Mouse (Mus musculus): Measurements from ENCODE around the gene 3110082I17Rik. TPM values are rescaled to one million over a fixed set of nuclear protein-coding genes. Genes with fewer than 3 reads are reported as not detected.

Gene 3110082I17Rik
- total RNA-seq, 2 experiments from 2014 or later, result 5.0 to 5.3 TPM

DNA sequence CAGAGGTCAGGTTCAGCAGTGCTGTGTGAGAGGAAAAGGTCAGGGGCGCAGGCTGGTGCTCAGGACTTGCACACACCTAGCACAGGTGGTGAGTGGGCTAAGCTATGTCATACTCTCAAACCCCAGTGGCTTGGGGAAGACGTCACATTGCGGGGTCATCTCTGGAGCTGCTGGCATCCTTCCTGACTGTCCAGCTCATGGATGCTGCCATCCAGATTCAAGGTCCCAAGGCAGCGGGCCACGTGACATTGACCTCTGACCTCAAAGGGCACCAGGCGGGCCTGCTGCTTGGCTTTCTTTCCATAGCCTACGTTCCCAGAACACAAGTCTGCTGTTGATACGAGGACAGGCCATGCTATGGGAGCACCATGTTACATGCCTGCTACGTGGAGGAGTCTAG is 33.3 kb downstream of the 3110082I17Rik start:
- DNase-seq (ENCODE audit: low spot score), result no peak
- intact Hi-C loops (cut with DNase I), result no loop called here

DNA sequence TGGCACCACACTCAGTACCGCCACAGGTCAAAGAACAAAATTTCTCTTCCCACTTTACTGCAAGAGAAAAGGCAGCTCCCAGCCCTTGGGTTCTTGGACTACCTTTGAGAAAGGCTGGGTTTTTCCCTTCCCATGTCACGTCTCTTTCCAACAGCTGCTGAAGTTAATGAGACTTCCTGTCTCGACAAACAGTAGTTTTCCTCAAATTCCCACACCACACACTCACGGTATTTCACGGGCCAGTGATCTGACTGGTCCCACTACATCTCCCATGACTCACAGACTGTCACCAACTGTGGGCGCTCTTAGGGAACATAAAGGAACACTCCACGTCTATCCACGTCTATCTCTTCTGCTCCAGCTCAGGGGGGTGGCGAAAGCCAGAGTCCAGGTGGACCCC is 35.1 kb downstream of the 3110082I17Rik start:
- intact Hi-C loops (cut with DNase I), result no loop called here
- no peak for DNase-seq (ENCODE audit: low spot score)

DNA sequence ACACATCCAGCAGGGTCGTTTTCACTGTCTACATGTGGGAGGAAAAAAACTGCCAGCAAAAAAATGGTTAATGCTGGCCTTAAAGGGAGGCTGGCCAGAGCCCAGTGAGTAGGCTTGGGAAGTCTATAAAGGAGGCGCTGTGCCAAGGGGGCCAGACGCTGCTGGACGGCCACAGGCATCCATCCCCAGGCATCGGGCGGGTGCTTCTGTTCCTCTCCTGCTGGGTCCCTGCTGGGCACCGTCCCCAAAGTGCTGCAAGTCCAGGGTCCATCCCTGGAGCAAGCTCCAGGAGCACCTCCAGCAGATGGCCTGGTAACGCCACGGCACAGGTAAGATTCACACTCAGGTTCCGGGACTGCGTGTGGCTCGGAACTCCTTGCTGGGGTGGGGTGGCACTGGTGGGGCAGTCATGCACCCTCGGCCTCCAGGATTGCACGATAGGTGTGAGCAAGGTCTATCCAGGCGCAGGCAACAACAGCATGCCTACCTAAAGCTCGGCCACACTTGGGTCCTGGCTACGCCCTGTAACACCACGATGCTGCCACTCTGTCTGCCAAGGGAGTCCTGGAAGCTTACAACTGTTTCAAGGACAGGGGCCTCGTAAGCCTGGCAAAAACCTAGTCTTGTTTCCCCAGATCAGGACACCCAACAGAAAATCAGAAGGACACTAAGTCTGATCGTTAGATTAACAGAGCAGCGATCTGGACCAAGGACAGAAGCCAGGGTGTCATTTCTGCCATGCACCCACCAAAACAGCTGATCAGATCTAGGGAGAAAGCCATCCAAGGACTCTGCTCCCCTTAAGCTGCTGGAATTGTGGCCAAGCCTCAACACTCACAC is 37.1 kb downstream of the 3110082I17Rik start, which contains the start of gene Gper1:
Gper1 (plus strand) TSS at position 126 of the 840 bp plus-strand sequence.
- no peak for DNase-seq (ENCODE audit: low spot score)
- intact Hi-C loops (cut with DNase I), result no loop called here

DNA sequence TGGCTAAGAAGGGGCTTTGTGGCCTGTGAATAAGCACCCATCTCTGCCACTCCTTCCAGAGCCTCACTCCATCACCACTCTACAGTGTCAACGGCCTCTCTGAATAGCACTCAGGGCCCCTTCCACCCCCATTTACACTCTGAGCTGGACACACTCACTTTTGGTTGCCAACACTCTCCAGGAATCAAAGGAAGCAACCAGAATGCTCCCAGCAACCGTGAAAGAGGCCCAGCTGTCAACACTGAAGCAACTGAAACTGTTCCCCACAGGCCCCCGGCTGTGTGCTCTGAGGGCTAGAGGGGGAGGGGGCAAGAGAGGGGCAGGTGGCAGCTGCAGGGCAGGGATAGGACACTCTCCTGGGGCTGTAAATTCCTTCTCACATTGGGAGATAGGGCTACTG is 41.7 kb downstream of the 3110082I17Rik start:
- intact Hi-C loops (cut with DNase I), result no loop called here
- no peak for DNase-seq (ENCODE audit: low spot score)

DNA sequence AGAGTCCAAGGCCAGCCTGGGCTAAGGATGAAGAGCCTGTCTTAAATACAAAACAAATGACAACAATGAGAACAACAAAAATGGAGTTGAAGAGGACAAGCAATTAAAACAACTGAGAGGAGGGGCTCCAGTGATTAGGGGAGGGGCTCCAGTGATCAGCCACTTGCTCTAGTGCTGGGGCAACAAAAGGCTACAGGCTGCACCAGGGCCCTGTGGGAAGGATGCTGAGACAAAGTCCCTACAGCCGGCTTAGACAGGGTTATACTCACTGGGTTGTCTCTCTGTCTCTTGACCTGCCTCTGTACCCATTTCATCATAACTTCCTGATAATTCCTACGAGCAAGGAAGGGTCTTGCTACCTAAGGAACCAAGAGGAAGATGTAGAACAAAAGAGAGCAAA is 42.2 kb downstream of the 3110082I17Rik start:
- DNase-seq (ENCODE audit: low spot score), result no peak
- intact Hi-C loops (cut with DNase I), result no loop called here

DNA sequence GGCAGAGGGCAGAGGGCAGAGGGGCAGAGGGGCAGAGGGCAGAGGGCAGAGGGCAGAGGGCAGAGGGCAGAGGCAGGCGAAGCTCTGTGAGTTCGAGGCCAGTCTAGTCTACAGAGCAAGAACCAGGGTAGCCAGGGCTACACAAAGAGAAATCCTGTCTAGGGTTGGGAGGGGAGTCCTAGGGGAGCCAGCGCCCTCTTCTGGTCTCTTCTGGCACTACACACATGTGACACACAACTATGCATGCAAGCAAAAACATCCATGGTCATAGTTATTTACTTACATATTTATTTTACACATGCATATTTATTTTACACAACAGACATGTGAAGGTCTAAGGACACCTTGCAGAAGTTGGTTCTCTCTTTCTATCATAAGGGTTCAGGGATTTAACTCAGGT is 42.8 kb downstream of the 3110082I17Rik start:
- intact Hi-C loops (cut with DNase I), result loop anchor here (2.0 kb wide), 1 partner anchor 27 kb away; no protein-coding TSS in a partner anchor
- no peak for DNase-seq (ENCODE audit: low spot score)

DNA sequence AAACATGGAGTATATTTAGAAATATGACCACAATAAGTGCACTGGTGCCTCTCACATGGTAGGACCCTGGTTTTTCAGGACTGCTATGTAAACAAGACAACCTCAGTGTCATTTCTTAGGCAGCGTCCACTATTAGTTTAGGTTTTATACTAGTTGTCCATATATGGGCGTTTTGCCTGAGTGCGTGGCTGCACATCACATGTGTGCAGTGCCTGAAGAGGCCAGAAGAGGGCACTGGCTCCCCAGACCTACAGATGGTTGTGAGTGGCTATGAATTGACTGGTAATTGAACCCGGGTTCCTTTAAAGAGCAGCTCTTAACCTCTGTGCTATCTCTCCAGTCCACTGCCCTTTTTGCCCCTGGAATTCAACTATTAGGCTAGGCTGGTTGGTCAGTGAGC is 43.4 kb downstream of the 3110082I17Rik start:
- no peak for DNase-seq (ENCODE audit: low spot score)
- intact Hi-C loops (cut with DNase I), result loop anchor here (2.0 kb wide), 1 partner anchor 28 kb away; no protein-coding TSS in a partner anchor

DNA sequence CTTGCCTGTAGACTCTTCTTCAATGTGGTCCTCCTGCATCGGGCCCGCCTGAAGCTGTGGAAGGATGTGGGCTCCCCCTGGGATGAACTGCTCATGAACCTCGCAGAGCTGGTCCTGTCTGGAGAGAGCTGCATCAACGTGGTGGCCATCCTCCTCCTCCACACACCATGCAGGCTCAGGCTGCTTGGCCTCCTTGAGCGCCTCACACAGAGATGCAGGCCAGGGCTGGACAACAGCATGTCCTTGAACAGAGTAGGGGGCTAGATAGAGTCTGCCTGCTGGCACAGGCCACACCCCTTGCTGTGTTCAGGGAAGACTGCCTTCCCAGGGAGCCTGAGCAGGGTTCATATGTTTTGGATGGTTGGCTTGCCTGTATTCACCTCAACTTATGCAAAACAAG is 45.3 kb downstream of the 3110082I17Rik start:
- intact Hi-C loops (cut with DNase I), result no loop called here

DNA sequence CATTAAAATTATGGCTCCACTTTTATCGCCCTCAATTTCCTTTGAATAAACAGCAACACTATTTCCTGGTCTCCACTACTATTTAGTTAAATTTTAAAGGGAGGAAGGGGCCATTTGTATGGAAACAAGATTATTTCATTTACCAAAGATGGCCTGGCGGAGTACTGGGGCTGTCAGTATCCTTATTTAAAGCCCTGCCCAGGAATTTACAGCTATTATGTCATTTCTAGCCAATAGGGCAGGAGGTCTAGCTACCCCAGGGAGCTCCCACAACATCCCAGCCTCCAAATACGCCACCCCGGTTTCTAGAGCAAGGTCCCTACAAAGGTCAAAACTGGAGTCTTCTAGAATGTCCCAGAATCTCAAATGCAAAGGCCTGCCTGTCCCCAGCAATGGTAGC is 46.8 kb downstream of the 3110082I17Rik start:
- intact Hi-C loops (cut with DNase I), result no loop called here
- no peak for DNase-seq (ENCODE audit: low spot score)

More for the DNA sequence above, 45.3 kb downstream of the 3110082I17Rik start:
- no peak for DNase-seq (ENCODE audit: low spot score)

DNA sequence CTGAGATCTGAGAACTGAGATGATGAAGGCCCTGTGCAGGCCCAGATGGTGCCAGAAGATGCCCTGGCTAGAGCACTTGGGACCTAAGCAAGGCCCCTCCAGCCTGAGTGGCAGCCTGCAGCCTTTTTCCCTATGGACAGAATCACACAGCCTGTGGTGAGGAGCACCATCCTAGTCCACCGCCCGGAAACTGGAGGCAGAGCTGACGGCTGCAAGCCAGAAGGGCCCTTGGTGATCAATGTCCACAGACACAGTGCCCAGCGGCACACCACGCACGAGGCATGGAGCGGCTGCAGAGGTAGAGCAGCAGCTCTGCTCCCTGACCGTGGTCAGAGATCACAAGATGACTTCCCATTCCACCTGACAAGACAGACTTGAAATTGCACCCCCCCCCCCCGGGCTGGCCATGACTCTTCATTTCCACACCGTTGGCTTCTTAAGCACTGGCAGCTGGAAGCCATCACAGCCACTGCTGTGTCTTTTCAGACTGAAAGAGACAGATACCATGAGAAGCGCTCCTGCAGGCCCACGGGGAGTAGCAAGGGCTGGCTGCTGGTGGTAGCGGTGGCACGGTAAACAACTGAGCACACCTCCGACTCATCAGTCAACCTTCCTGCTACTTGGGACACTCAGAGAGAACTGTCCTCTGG is 48.5 kb downstream of the 3110082I17Rik start:
- intact Hi-C loops (cut with DNase I), result no loop called here
- no peak for DNase-seq (ENCODE audit: low spot score)

DNA sequence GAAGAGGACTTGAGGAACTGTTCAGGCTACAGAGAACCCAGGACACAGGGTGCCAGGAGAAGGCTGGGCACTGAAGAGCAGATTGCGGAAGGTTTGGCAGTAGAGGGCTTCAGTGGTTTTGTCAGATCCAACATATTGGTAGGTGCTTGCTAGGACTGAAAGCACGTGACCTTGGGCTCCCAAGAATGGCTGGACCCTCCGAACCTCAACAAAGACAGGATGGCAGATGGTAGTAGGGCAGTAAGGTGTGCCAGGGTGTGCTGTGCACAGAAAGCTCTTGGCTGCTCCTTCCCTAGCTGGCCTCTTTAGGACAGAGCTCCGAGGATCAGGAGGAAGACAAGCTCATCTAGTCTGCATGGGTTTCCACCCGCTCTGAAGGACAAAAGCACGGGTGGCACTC is 49.2 kb downstream of the 3110082I17Rik start:
- no peak for DNase-seq (ENCODE audit: low spot score)

DNA sequence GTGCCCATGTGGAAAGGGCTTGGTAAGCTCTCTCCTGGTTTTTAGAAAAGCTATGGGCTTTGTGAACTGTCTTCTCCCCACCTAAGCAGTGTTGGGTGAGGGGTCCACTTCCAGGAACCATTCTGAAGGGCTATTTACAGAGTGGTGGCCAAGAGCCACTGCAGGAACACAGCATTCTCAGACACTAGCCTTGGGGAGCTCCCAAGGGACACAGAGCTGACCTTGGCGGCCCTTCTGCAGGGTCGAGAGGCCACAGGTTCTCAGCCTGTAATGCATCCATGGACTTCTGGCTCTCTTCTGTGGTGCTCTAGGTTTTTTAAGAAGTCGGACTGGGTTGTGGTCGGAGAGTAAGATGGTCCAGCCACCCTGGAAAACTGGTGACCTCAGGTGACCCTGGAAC is 50.3 kb downstream of the 3110082I17Rik start:
- intact Hi-C loops (cut with DNase I), result no loop called here
- DNase-seq (ENCODE audit: low spot score), result no peak

More for the DNA sequence above, 49.2 kb downstream of the 3110082I17Rik start:
- intact Hi-C loops (cut with DNase I), result no loop called here

DNA sequence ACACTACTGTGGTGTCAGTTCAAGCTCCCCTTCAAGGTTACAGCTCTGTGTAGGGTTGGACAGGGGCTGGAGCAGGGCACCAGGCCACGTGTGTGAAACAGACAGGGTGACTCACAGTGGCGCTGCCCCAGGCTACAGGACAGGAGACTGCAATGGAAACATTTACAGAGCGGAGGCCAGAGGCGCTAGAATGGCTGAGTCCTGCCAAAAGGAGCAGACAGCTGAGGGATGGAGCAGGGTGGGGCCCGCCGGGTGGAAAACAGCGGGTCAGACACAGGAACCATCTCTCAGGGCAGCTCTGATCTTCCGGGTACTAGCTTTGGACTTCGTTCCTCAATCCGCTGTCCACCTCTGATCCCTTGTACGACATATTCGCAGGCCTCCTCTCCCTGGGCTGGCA is 50.9 kb downstream of the 3110082I17Rik start:
- DNase-seq (ENCODE audit: low spot score), result peak; percentile 82
- intact Hi-C loops (cut with DNase I), result loop anchor here (5.0 kb wide), 1 partner anchor 73 kb away; the partner anchor contains the start of gene Zfand2a

DNA sequence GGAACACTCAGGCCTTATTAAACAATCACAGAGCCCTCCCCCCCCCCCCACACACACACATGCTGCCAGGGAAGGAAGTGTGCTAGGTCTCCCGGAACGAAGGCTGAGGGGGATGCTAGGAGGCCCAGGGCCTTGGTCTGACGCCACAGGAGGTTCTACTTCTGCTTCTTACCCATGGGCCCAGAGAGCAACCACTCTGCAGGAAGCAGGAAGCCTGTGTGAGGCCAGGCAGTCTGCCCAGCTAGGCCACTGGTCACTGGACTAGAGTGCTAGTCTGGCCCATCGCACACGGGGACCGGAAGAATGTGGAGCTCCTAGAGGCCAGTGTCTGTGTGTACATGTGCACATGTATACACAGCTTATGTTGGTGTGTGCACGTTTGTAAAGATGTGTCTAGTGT is 51.8 kb downstream of the 3110082I17Rik start:
- intact Hi-C loops (cut with DNase I), result loop anchor here (5.0 kb wide), 1 partner anchor 74 kb away; the partner anchor contains the start of gene Zfand2a

DNA sequence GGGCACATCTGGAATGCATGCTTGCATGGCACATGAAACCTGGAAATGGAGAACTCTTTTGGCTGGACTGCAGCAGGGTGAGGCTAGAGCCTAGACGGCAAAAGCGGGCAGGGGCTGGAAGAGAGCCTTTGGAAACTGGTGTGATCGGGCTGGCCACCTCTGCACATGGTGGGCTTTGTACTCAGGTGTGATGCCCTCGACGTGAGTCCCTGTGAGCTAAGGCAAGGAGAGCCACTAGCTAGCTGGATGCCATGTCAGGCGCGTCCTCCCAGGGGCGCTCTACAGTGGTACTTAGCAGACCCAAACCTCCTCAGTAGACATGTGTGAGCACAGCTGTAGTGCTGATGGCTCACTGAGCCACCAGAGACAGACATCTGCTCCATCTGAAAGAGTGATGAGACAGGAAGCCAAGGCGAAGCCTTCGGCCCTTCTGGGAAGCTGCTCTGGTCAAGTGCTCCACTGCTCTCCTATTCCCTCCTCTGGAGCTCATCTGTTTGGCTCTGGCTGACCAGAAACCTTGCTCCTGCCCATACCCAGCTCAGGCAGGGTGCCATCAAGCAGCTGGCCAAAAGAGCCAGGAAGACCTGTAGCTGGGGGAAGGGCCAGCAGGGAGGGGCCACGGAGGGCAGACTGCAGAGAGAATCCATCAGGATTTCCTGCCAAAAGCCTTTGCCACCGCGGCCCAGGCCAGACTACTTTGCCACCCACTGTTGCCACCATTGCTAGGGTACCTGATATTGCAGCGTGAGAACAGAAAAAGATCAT is 53.0 kb downstream of the 3110082I17Rik start:
- DNase-seq (ENCODE audit: low spot score), result no peak
- intact Hi-C loops (cut with DNase I), result loop anchor here (5.0 kb wide), 1 partner anchor 75 kb away; the partner anchor contains the start of gene Zfand2a

More for the DNA sequence above, 51.8 kb downstream of the 3110082I17Rik start:
- DNase-seq (ENCODE audit: low spot score), result no peak

DNA sequence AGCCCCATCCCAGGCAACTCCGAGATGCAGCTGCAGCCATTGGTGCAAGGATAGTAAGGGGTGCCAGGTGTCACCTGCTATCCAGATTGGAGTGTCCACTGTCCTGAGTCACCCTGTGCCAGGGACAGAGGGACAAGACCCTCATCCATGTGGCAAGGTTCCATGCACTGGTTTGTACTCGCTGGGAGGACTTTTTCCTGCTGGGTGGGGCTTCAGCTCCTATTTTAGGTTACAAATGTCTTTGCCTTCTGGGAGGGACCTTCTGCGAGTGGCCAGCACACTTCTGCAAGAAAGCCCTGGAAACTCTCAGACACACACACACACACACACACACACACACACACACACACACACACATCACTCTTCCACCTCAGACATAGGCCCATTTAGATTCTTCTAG is 54.4 kb downstream of the 3110082I17Rik start:
- DNase-seq (ENCODE audit: low spot score), result no peak

DNA sequence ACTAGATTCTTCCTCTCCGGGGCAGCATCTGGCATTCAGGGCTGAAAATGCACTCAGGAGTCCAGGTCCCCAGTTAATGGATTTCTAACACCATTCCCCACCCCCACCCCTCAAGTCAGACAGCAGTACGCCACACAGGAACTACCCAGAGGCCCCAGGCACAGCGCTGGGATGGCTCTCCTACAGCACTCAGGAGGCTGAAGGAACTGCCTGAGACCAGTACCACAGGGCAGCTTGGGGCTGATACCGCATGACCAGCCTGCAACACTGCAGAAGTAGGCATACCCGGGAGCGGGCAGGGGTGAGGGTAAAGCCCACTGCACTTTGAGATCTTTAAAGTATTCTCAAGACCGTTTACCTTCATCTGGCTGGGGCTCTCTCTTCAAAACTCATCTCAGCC is 54.8 kb downstream of the 3110082I17Rik start:
- no peak for DNase-seq (ENCODE audit: low spot score)
- intact Hi-C loops (cut with DNase I), result loop anchor here (5.0 kb wide), 1 partner anchor 77 kb away; the partner anchor contains the start of gene Zfand2a

More for the DNA sequence above, 54.4 kb downstream of the 3110082I17Rik start:
- intact Hi-C loops (cut with DNase I), result loop anchor here (5.0 kb wide), 1 partner anchor 76 kb away; the partner anchor contains the start of gene Zfand2a

DNA sequence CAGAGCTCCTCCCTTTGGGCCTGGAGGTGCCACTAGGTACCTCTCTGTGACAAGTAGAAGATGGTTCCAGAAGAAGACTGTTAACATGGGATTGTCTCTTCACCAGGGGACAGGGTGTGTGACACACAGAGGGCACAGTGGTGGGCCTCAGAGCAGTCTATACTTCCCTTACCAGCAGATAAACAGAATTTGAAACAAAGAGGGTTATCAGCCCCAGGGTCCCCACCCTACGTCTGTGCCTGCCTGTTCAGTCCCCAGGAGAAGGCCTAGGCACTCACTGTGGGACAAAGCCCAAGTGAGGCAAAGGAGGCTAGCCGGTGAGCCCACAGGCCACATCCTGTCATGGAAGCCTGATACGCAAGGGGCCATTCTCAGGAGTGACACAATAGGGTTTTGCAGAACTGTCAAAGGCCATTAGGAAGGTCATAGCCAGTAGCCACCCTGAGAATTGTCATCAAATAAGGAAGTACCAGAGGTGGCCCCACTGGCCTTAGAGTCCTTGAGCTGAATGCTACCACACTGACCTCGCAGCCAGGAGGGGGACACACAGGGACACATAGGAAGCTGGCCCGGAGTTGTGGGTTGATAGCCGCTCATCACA is 55.4 kb downstream of the 3110082I17Rik start, which contains the start of gene C130050O18Rik:
C130050O18Rik (plus strand) TSS at position 480 of the 601 bp plus-strand sequence.
- no peak for DNase-seq (ENCODE audit: low spot score)
- intact Hi-C loops (cut with DNase I), result loop anchor here (5.0 kb wide), 2 partner anchors 42 to 77 kb away; partner anchors contain the start of gene Zfand2a

DNA sequence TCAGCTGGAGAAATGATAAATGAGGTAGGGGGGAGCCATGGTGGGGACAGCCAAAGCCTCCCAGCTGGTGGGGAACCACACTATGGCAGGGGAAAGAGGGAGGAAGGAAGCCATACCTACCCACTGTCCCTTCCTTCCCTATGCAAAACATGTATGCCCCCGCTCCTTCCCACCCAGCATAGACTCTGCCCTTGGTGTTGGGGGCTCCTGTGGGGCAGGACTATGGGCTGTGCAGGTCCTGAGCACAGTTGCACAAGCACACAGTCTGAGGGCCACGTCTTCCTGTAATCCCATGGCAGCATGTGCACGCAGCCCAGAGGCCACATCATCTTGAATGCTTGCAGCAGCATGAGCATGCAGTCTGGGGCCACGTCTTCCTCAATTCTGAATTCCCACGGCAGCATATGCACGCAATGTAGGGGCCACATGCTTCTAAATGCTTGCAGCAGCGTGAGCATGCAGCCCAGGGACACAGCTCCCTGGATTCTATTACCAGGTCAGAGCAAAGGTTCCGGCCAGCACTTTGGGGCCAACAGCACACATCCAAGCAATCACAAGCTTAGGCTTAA is 56.6 kb downstream of the 3110082I17Rik start:
- intact Hi-C loops (cut with DNase I), result loop anchor here (5.0 kb wide), 1 partner anchor 44 kb away; no protein-coding TSS in a partner anchor
- DNase-seq (ENCODE audit: low spot score), result no peak
